Mouse (Mus musculus) MEL (cell line): ENCODE data around the gene Ccng2.

Experiments
- CHD1 ChIP-seq: IDR thresholded peaks from 2 replicates; pipeline ENCODE4 v1.6.1; 2012; ENCODE audit warnings: low read depth, mild to moderate bottlenecking, inconsistent platforms, low read length, improper control_type of control experiment
- CTCF ChIP-seq, 3 experiments: IDR thresholded peaks in 2 of 3; conservative IDR thresholded peaks in 1 of 3; 2 replicates each; pipeline ENCODE4 v1.5.1; 2011 to 2012; ENCODE audit warnings: low read length in 3 of 3, low read depth in 2 of 3, mild to moderate bottlenecking in 2 of 3, improper control_type of control experiment in 1 of 3, inconsistent platforms in 1 of 3, mixed read lengths in 1 of 3, moderate library complexity in 1 of 3; ENCODE audit not compliant: control insufficient read depth in 1 of 3, insufficient read depth in 1 of 3, poor library complexity in 1 of 3, severe bottlenecking in 1 of 3
- JUND ChIP-seq: IDR thresholded peaks from 2 replicates; pipeline ENCODE4 v1.6.1; 2011; ENCODE audit warnings: low read depth, mild to moderate bottlenecking, improper control_type of control experiment, low read length
- MAX ChIP-seq: IDR thresholded peaks from 2 replicates; pipeline ENCODE4 v1.6.1; 2011; ENCODE audit warnings: low read length, improper control_type of control experiment
- MEF2A ChIP-seq: IDR thresholded peaks from 2 replicates; pipeline ENCODE4 v1.6.1; 2014; ENCODE audit warnings: low read depth, mild to moderate bottlenecking, inconsistent platforms, low read length, improper control_type of control experiment; ENCODE audit not compliant: poor library complexity, insufficient replicate concordance, severe bottlenecking; ENCODE audit errors: extremely low read depth
- NELFE ChIP-seq: IDR thresholded peaks from 2 replicates; pipeline ENCODE4 v1.6.1; 2011; ENCODE audit warnings: low read depth, low read length, improper control_type of control experiment
- POLR2A ChIP-seq, 2 experiments: IDR thresholded peaks; 2 replicates each; pipeline ENCODE4 v1.6.1; 2011 to 2012; ENCODE audit warnings: low read length in 2 of 2, mild to moderate bottlenecking in 2 of 2, control low read depth in 1 of 2, improper control_type of control experiment in 1 of 2, low read depth in 1 of 2, moderate library complexity in 1 of 2; ENCODE audit not compliant: control insufficient read depth in 1 of 2, insufficient read depth in 1 of 2, poor library complexity in 1 of 2
- POLR2AphosphoS2 ChIP-seq: IDR thresholded peaks from 2 replicates; pipeline ENCODE4 v1.6.1; 2011; ENCODE audit warnings: low read length, improper control_type of control experiment
- POLR2AphosphoS5 ChIP-seq: IDR thresholded peaks from 2 replicates; pipeline ENCODE4 v1.6.1; 2012; ENCODE audit warnings: low read depth, borderline replicate concordance, mild to moderate bottlenecking, inconsistent platforms, low read length, moderate library complexity, mixed read lengths
- TBP ChIP-seq: IDR thresholded peaks from 2 replicates; pipeline ENCODE4 v1.8.0; 2011; ENCODE audit warnings: low read depth, low read length, improper control_type of control experiment
- ZNF384 ChIP-seq: IDR thresholded peaks from 2 replicates; pipeline ENCODE4 v1.6.1; 2012; ENCODE audit warnings: low read depth, mild to moderate bottlenecking, inconsistent platforms, low read length, improper control_type of control experiment

DNA sequence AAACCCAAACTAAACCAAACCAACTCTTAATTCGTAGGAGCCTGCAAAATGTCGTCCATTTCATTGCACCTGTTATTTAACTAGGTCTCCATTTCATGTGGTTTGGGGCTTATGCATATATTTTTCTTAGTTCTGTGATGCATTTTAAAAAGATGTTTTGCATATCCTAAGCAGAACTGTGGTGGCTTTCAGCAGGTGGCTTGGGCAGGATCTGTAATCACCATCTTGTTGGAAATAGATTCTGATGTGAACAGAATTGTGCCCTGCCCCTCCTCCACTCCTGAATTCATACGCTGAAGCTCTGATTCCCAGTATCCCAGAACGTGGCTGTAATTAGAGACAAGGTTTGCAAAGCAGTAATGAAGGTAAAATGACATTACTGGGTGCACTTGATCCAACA lies 32.9 kb upstream of the Ccng2 start:
- TF ChIP-seq POLR2AphosphoS5 = no peak
- no peak for TF ChIP-seq CHD1
- TF ChIP-seq ZNF384 = no peak
- no peak for TF ChIP-seq MEF2A
- no peak for TF ChIP-seq JUND
- no peak for TF ChIP-seq CTCF (IDR thresholded peaks at IDR 0.05 in 2 of 3, conservative IDR thresholded peaks at IDR 0.05 in 1 of 3; ENCODE audit: control insufficient read depth in 1 of 3, insufficient read depth in 1 of 3, low read depth in 2 of 3, low read length in 3 of 3, poor library complexity in 1 of 3, severe bottlenecking in 1 of 3)
- no peak for TF ChIP-seq TBP
- no peak for TF ChIP-seq MAX
- no peak for TF ChIP-seq NELFE
- TF ChIP-seq POLR2AphosphoS2 = no peak
- TF ChIP-seq POLR2A (IDR thresholded peaks at IDR 0.05; ENCODE audit: control insufficient read depth in 1 of 2, insufficient read depth in 1 of 2, low read depth in 1 of 2, low read length in 2 of 2, poor library complexity in 1 of 2) = no peak
